Mouse (Mus musculus): ENCODE data around the gene Apoc2. TPM values are rescaled to one million over a fixed set of nuclear protein-coding genes. Genes with fewer than 3 reads are reported as not detected.

The Apoc2 gene
- polyA plus RNA-seq (2012; rRNA removed): 35.5 and 39.0 TPM in 2 replicates

GRCm38 (mm10) chr7:19677872-19678271 is at the start of gene Apoc2:
Gene Apoc2, minus strand, starts transcription at chr7:19677941.

GRCm38 (mm10) chr7:19715239-19716054 is 37.7 kb upstream of the Apoc2 start, which contains the start of gene Tomm40:
Gene Tomm40, minus strand, starts transcription at chr7:19715438.

GRCm38 (mm10) chr7:19698907-19699826 is 21.4 kb upstream of the Apoc2 start, which contains the start of gene Apoe:
Gene Apoe, minus strand, starts transcription at chr7:19699188.

DNA sequence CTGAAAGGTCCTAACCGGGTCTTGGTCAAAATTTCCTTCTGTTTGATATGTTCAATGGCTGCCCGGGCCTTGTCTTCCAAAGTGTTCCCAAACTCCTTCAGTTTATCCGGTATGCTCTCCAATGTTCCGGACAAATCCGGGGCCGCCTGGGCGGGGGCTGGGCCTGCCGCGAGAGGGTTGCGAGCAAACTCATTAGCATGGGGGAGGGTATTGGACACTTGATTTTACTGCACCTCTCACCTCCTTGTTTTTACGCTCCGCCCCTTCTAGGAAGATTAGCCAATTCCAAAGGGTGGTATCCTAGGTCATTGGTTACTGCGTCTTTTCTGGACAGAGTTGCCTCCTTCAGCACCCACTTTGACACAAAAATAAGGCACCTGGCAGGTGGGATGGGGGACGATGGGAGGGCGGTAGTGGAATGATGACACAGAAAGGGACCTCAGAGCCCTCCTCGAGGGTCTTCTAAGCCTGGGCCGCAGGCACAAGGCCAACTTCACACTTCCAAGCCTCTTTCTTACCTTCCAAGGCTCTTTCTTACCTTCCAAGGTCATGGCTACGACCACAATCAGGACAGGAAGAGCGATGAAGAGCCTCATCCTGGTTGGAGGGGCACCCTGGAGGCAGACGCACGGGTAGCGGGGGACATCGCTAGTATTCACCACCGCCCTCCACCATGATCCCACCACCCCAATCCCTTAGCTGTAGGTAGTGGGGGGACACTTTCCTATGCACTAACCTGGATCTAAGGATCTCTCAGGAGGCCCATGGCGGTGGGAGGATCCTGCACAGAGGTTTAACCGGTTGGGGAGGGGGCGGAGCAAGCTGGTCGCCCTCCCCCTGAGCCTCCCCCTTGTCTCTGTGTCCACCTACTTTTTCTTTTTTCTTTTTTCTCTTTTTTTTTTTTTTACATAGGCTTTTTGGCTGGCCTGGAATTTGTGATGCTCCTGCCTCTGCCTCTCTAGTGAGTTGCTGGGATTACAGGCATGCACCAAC is 14.4 kb upstream of the Apoc2 start, which contains the start of gene Apoc1:
Apoc1 (minus strand) TSS at position 788 of the 993 bp plus-strand sequence.

GRCm38 (mm10) chr7:19681202-19681694 is 3.5 kb upstream of the Apoc2 start, which contains the start of the genes Gm44805 and Apoc4:
Gene Gm44805, minus strand, starts transcription at chr7:19681423.
Gene Apoc4, minus strand, starts transcription at chr7:19681479.

DNA sequence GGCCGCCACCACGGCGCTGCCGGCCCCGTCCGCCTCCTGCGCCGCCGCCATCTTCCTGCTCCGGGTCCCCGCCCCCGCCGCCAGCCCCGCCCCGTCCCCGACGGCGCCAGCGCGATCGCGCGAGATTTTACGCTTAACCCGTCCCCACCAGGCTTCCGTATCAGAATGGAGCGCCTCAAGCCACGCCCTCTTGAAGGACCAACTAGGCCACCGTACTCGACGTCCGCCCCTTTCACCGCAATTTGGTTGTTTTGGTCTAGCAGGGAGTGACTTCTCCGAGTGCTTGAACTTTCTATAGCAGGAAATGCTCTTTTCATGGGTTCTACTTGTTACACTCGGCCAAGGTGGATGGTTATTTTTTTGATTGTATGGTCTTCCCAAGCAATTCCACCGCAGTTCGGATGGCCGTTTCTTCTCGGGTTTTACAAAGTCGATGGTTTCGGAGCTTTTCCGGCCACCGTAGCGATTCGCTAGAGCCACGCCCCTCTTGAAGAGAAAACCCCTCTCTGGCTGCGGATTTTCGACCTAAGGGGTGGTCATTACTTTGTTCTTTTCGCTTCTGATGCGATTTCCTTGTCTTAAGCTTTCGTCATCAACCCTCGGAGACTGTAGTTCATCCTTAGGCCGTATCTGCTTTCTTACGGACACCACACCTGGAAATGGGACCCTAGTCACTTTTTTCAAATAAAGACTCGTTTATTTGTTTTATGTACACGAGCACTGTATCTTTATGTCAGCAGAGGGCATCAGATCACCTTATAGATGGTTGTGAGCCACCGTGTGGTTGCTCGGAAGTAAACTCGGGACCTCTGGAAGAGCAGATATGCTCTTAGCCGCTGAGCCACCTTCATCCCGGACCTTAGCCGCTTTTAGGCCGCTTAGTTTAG is 12.5 kb downstream of the Apoc2 start, which contains the start of gene Clptm1:
Clptm1 (minus strand) TSS at position 79 of the 887 bp plus-strand sequence.

DNA sequence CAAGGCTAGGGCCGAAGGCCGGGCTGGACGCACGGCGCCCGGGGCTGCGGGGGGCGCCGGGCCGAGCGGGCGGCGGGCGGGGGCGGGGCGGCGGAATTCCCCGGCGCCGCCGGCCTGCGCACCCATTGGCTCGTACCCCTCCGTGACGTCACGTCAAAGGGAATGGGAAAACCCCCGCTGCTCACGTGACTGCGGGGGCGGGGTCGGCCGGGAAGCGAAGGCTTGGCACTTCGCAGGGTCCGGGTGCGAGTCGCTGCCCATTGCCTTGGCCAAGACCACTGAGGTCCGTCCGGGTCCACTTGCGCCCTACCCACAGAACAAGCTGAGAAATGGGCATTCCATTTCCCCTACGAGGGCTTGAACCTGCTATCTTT is 48.4 kb downstream of the Apoc2 start, which contains the start of gene Relb:
Relb (minus strand) TSS at position 78 of the 374 bp plus-strand sequence.

Other genes starting within 250 kb of the Apoc2 start
- gene Mark4, start 219.1 kb downstream of the Apoc2 start, polyA plus RNA-seq (2012; rRNA removed): 22.3 and 24.9 TPM in 2 replicates
- gene Exoc3l2, start 214.6 kb downstream of the Apoc2 start, polyA plus RNA-seq (2012; rRNA removed): 7.9 and 11.1 TPM in 2 replicates
- gene Bloc1s3, start 169.6 kb downstream of the Apoc2 start, polyA plus RNA-seq (2012; rRNA removed): 19.5 and 30.0 TPM in 2 replicates
- 218 and 235 TPM in 2 replicates for gene Trappc6a, start 169.5 kb downstream of the Apoc2 start, polyA plus RNA-seq (2012; rRNA removed)
- gene Nkpd1, start 160.1 kb downstream of the Apoc2 start, polyA plus RNA-seq (2012; rRNA removed): 2.2 and 2.3 TPM in 2 replicates
- 191 and 212 TPM in 2 replicates for gene Ppp1r37, start 114.9 kb downstream of the Apoc2 start, polyA plus RNA-seq (2012; rRNA removed)
- 2.8 and 2.9 TPM in 2 replicates for gene Zfp296, start 100.7 kb downstream of the Apoc2 start, polyA plus RNA-seq (2012; rRNA removed)
- 109 and 138 TPM in 2 replicates for gene Gemin7, start 100.3 kb downstream of the Apoc2 start, polyA plus RNA-seq (2012; rRNA removed)
- 149 and 153 TPM in 2 replicates for gene Clasrp, start 73.5 kb downstream of the Apoc2 start, polyA plus RNA-seq (2012; rRNA removed)
- gene Relb, start 48.5 kb downstream of the Apoc2 start, polyA plus RNA-seq (2012; rRNA removed): 78.7 and 93.0 TPM in 2 replicates
- gene Clptm1, start 12.9 kb downstream of the Apoc2 start, polyA plus RNA-seq (2012; rRNA removed): 143 and 159 TPM in 2 replicates
- gene Gm44805, start 3.5 kb upstream of the Apoc2 start, polyA plus RNA-seq (2012; rRNA removed): not detected in 2 replicates
- gene Apoc4, start 3.5 kb upstream of the Apoc2 start, polyA plus RNA-seq (2012; rRNA removed): 0.49 and 1.3 TPM in 2 replicates
- 0.65 and 1.6 TPM in 2 replicates for gene Apoc1, start 14.7 kb upstream of the Apoc2 start, polyA plus RNA-seq (2012; rRNA removed)
- gene Apoe, start 21.2 kb upstream of the Apoc2 start, polyA plus RNA-seq (2012; rRNA removed): 734 and 810 TPM in 2 replicates
- 106 and 114 TPM in 2 replicates for gene Tomm40, start 37.5 kb upstream of the Apoc2 start, polyA plus RNA-seq (2012; rRNA removed)
- gene Nectin2, start 72.5 kb upstream of the Apoc2 start, polyA plus RNA-seq (2012; rRNA removed): 167 and 177 TPM in 2 replicates
- 56.6 and 61.3 TPM in 2 replicates for gene Bcam, start 93.1 kb upstream of the Apoc2 start, polyA plus RNA-seq (2012; rRNA removed)
- gene Cblc, start 118.9 kb upstream of the Apoc2 start, polyA plus RNA-seq (2012; rRNA removed): 140 and 141 TPM in 2 replicates
- gene Bcl3, start 144.8 kb upstream of the Apoc2 start, polyA plus RNA-seq (2012; rRNA removed): 183 and 189 TPM in 2 replicates
- gene Gm19345, start 174.1 kb upstream of the Apoc2 start, polyA plus RNA-seq (2012; rRNA removed): 0.23 and 0.93 TPM in 2 replicates
- gene Ceacam16, start 183.4 kb upstream of the Apoc2 start, polyA plus RNA-seq (2012; rRNA removed): 0.28 and 0.88 TPM in 2 replicates
- gene Ceacam19, start 210.0 kb upstream of the Apoc2 start, polyA plus RNA-seq (2012; rRNA removed): not detected in 2 replicates
- gene Pvr, start 243.2 kb upstream of the Apoc2 start, polyA plus RNA-seq (2012; rRNA removed): 10.9 and 14.4 TPM in 2 replicates

Measured in colon, adult 2 months (tissue).